Mouse (Mus musculus): ENCODE data around the gene Slc25a51.

- TF ChIP-seq POLR2A (IDR thresholded peaks at IDR 0.05; ENCODE audit: low read depth, low read length) (no peak), CTCF (IDR thresholded peaks at IDR 0.05; ENCODE audit: extremely low read depth, insufficient read length, insufficient replicate concordance, low read depth, low read length) (no peak)
Observed at GRCm38 (mm10) chr4:45436383-45436913, 27.9 kb upstream of the Slc25a51 start.

Data from small intestine, adult 2 months (tissue).